Mouse (Mus musculus): ENCODE results near the gene Srpr. TPM values are rescaled to one million over a fixed set of nuclear protein-coding genes. Genes with fewer than 3 reads are reported as not detected.

Gene Srpr
- polyA plus RNA-seq, 1 experiment from 2014 or later, result 98.7 TPM

Other genes starting within 250 kb of the Srpr start
- gene St3gal4, start 80.9 kb upstream of the Srpr start, polyA plus RNA-seq (2014; fragmentation: Nextera tagmentation; extraction: Ambion mirVana), result 34.8 and 40.1 TPM in 2 replicates
- gene Dcps, start 24.1 kb upstream of the Srpr start, polyA plus RNA-seq (2014; fragmentation: Nextera tagmentation; extraction: Ambion mirVana), result 90.9 and 95.2 TPM in 2 replicates
- 10.5 and 11.0 TPM in 2 replicates for gene Tirap, start 116 bp downstream of the Srpr start, polyA plus RNA-seq (2014; fragmentation: Nextera tagmentation; extraction: Ambion mirVana)
- gene Foxred1, start 10.9 kb downstream of the Srpr start, polyA plus RNA-seq (2014; fragmentation: Nextera tagmentation; extraction: Ambion mirVana), result 55.4 and 57.2 TPM in 2 replicates
- gene Fam118b, start 67.6 kb downstream of the Srpr start, polyA plus RNA-seq (2014; fragmentation: Nextera tagmentation; extraction: Ambion mirVana), result 30.4 and 31.3 TPM in 2 replicates
- 34.6 and 36.3 TPM in 2 replicates for gene Rpusd4, start 67.7 kb downstream of the Srpr start, polyA plus RNA-seq (2014; fragmentation: Nextera tagmentation; extraction: Ambion mirVana)
- 0.91 and 1.5 TPM in 2 replicates for gene Cdon, start 221.0 kb downstream of the Srpr start, polyA plus RNA-seq (2014; fragmentation: Nextera tagmentation; extraction: Ambion mirVana)

Data from liver, embryonic 11.5 days (tissue).